Mouse (Mus musculus) liver, adult 2 months (tissue): ENCODE data around the gene Marf1.

Experiments used
- CTCF ChIP-seq: fragments of 200-500 bp; IDR thresholded peaks from 2 replicates; pipeline ENCODE4 v1.5.1; 2011; ENCODE audit warnings: low read depth, low read length, control low read depth
- POLR2A ChIP-seq: fragments of 200-500 bp; IDR thresholded peaks from 2 replicates; pipeline ENCODE4 v1.6.1; 2011; ENCODE audit warnings: low read length, control low read depth; ENCODE audit not compliant: insufficient read depth; ENCODE audit errors: extremely low read depth

- TF ChIP-seq CTCF (no peak), POLR2A (no peak)
Observed at GRCm38 (mm10) chr16:14137976-14138561, 25.1 kb downstream of the Marf1 start.
